Mouse (Mus musculus) B cell, adult 67 days (primary cell): ENCODE measurements around the gene Btnl10. TPM values are rescaled to one million over a fixed set of nuclear protein-coding genes. Genes with fewer than 3 reads are reported as not detected.

Experiments
- total RNA-seq, 2 experiments: library from RNA; stranded (reverse); gene quantifications; 4 replicates each; pipeline ENCODE4 v1.2.4; 2023

Btnl10 gene
- total RNA-seq = not detected

GRCm38 (mm10) chr11:58917745-58918366 lies at the start of gene Btnl10:
Gene Btnl10, plus strand, starts transcription at chr11:58917908.

GRCm38 (mm10) chr11:58903511-58904409 lies 13.9 kb upstream of the Btnl10 start, which contains the start of gene Zfp39:
Gene Zfp39, minus strand, starts transcription at chr11:58904225.

GRCm38 (mm10) chr11:58938322-58939087 lies 20.8 kb downstream of the Btnl10 start, which contains the start of gene Rnf187:
Gene Rnf187, minus strand, starts transcription at chr11:58938916.

GRCm38 (mm10) chr11:58948542-58949479 lies 31.1 kb downstream of the Btnl10 start, which contains the start of gene Hist3h2ba:
Gene Hist3h2ba, plus strand, starts transcription at chr11:58948920.

GRCm38 (mm10) chr11:58954420-58955142 lies 36.9 kb downstream of the Btnl10 start, which contains the start of the genes Hist3h2a and Trim17:
Gene Hist3h2a, plus strand, starts transcription at chr11:58954685.
Gene Trim17, plus strand, starts transcription at chr11:58954685.

Other genes with a start within 250 kb of the Btnl10 start
- gene Olfr320, start 236.8 kb upstream of the Btnl10 start, total RNA-seq = not detected
- not detected for gene Olfr319, start 218.7 kb upstream of the Btnl10 start, total RNA-seq
- gene Olfr318, start 193.9 kb upstream of the Btnl10 start, total RNA-seq = under 1 TPM; 0.67 to 0.86 TPM
- gene Olfr317, start 178.7 kb upstream of the Btnl10 start, total RNA-seq = not detected
- not detected for gene Olfr316, start 165.2 kb upstream of the Btnl10 start, total RNA-seq
- gene Olfr315, start 144.7 kb upstream of the Btnl10 start, total RNA-seq = not detected
- not detected for gene Olfr314, start 135.0 kb upstream of the Btnl10 start, total RNA-seq
- not detected for gene Fam183b, start 115.9 kb upstream of the Btnl10 start, total RNA-seq
- not detected for gene Olfr313, start 102.9 kb upstream of the Btnl10 start, total RNA-seq
- gene Olfr312, start 88.7 kb upstream of the Btnl10 start, total RNA-seq = not detected
- not detected for gene Olfr311, start 78.7 kb upstream of the Btnl10 start, total RNA-seq
- 10 to 100 TPM in 1 of 2 experiments, 1 to 10 TPM in 1; 5.7 to 14.9 TPM for gene Gm12258, start 70.8 kb upstream of the Btnl10 start, total RNA-seq
- 10 to 100 TPM in 1 of 2 experiments, 1 to 10 TPM in 1; 8.1 to 10.5 TPM for gene 2810021J22Rik, start 50.7 kb upstream of the Btnl10 start, total RNA-seq
- 10 to 100 TPM; 14.8 to 18.2 TPM for gene Zfp39, start 13.7 kb upstream of the Btnl10 start, total RNA-seq
- 100 to 1,000 TPM; 126 to 142 TPM for gene Rnf187, start 21.0 kb downstream of the Btnl10 start, total RNA-seq
- gene Hist3h2ba, start 31.0 kb downstream of the Btnl10 start, total RNA-seq = 10 to 100 TPM; 15.2 to 21.8 TPM
- 10 to 100 TPM; 60.7 to 79.3 TPM for gene Hist3h2a, start 36.8 kb downstream of the Btnl10 start, total RNA-seq
- gene Trim17, start 36.8 kb downstream of the Btnl10 start, total RNA-seq = under 1 TPM; 0.21 to 0.35 TPM
- gene Trim11, start 60.2 kb downstream of the Btnl10 start, total RNA-seq = 100 to 1,000 TPM; 115 to 117 TPM
- gene Obscn, start 218.5 kb downstream of the Btnl10 start, total RNA-seq = 1 to 10 TPM in 1 of 2 experiments, under 1 TPM in 1; 0.65 to 1.0 TPM
- gene Iba57, start 245.8 kb downstream of the Btnl10 start, total RNA-seq = 10 to 100 TPM; 22.4 to 31.7 TPM